Mouse (Mus musculus) WW6 (cell line): ENCODE results near the gene Commd3.

ENCODE experiments used
- DNase-seq: peaks from one replicate; pipeline ENCODE4 v3.0.0-alpha.2; 2013; ENCODE audit warnings: low read depth, low spot score

Commd3 gene

DNA sequence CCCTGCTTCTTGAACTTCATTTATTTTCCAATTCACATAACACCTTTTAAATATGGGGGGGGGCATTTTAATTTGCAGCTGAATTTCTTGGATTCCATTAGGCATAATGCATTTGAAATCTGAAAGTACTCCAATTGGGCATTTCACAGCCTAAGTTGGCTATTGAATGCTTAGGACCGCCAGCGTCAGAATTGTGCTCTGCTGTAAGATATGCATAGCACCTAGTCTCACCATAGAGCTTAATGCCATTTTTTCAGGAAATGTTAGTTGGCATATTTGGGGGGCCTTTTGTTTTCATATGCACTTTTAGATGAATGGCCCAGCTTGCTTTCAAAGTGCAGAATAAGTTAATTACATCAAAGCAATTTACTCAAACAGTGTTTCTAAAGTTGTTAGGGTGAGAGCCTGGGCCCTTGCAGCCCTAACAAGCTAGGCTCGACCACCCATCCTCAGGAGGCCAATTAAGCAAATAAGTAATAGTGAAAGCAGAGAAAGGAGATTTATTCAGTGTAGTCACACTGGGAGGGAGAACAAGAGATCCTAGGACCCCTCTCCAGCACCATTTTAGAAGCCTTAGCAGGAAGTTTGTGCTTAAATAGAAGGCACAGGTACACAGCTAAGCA lies 50.1 kb downstream of the Commd3 start:
- no peak for DNase-seq

DNA sequence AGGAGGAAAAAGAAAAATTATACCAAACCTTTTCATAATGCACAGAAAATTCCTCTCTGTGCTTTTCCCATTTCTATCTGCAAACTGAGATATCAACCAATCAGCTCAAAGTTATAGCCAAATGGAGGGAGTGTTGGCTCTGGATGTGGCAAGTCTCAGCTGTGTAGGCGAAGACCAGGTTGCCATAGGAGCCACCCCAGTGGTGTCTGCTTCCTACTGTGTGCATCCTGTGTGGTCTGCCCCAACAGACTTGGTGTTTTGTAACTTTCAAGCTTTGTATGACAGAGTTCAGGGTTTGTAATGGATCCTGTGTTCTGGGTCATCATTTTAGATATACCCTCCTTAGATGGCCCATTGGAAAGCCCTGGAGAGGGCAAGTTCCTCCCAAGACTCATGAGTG lies 52.3 kb downstream of the Commd3 start:
- DNase-seq: no peak
